Mouse (Mus musculus) forelimb bud, embryonic 11.5 days (tissue): ENCODE measurements at regions not wholly inside any gene's neighbourhood (a gene's known extent, or its start where the extent isn't known, plus 50 kb on each side); places are given as distances from the start of the nearest gene placed in this dataset.
"Not testable (repeated sequence)": the region's sequence is repeated elsewhere in the genome, so short reads cannot be mapped to it uniquely, and the experiment has no call there.

ENCODE experiments used
- DNase-seq: peaks from one replicate; pipeline ENCODE4 v3.0.0-alpha.2; 2012; ENCODE audit warnings: low read depth, low spot score

DNA sequence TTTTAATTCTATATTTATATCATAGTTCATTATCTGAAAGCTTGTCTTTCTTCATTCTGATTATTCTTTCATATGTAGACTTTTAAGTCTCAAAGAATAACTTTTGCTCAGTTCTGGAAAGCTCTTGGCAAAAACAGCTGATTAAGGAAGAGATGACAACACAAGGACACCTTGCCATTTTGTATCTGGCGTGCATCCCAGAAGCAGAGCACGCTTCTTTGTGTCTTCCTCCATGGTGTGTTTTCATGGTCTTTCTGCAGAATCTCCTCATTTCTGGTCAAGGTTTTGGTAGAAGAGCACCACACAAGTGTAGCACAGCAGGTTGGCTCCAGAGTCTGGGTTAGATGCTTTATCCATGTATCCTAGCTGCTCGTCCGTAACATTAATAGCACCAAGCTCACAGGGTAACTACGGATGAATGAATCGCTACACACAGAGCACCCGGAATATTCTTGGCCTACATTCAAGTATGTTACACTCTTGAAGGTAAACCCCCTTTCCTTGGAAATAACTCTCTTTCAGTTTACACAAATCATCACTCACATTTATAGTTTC lies 148.9 kb upstream of the Ddhd1 start:
- DNase-seq: no peak

DNA sequence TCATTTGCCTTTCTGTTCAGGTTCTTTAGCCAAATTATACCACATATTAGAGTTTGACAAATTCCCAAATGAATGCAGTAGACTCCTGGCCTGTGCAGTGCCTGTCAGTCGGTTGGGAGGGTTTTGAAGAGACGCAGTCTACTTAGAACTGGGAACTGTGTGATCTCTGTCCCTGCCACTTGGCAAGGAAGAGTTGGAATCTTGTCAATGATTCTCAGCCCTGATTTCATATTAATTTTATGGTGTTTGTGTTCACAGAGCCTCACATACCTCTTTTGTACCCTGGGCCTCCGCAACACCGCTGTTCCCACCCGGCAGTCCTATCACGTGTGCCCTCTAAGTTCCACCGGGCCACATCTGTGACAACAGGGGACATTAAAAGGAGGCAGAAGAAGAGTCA lies 149.8 kb upstream of the Ddhd1 start:
- DNase-seq: no peak

DNA sequence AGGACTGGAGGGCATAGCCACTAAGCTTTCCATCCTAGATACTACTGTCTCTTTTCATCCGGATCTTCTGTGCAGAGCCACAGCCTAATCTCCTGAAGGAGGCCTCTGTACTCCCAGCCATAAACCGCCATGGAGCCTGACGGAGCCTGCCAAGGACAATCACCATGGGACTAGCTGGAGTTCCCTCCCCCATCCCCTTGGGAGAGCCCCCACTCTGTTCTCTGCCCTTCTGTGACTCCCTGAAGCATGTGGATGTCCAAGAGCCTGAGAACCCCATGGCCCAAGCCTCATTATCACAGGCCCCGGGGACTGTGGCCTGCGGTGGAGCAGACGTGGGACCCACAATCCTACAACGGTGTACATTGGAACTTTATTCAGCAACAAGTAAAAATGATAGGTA lies 151.5 kb upstream of the Ddhd1 start:
- no peak for DNase-seq

DNA sequence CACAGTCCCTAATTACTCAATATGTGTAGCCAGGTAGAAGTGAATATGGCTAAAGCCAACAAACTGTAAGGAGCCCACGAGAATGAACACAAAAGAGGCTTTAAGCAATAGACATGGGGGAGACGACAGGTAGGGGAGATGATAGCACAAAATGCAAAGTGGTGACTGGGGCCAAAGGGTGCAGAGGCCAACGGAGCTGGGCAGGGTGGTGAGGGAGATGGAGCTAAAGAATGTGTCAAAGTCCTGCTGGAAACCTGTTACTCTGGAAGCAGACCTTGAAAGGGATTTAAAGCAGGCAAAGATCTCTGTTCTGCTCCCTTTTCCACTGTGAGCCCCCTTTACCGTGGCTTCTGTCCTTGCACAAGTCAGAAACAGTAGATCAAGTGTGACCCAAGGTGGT lies 152.2 kb upstream of the Ddhd1 start:
- DNase-seq: no peak

DNA sequence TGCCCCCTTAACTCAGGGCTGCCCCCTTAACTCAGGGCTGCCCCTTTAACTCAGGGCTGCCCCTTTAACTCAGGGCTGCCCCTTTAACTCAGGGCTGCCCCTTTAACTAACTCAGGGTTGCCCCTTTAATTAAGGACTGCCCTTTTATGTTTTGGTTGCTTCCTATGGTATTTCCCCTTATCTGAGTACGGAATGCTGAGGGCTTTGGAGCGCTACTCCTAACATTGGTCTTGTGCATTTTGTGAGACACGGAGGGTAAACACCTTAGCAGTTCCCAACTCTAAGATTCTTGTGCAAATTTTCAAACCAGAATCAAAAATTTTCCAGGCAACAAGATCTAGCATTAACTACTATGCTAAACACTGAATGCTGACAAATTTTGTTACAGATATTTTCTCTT lies 152.7 kb upstream of the Ddhd1 start:
- no peak for DNase-seq

DNA sequence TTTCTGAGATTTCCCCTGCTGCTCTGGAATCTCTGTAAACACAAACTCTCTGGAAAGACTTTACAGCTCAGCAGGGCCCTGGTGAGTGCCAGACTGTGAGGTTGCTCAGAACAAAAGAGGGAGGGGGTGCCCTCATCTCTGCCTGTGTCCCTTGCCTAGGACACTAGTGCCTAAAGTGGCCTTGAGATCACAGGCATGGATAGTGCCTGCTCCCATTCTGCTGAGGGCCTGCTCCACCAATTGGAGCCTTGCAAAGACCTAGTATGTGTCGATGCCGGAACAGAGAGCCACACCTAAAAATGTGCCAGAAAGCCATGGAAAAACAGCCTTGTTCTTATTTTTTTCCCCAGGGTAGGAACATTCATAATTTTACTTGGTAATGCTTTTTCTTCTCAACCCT lies 157.7 kb upstream of the Ddhd1 start:
- no peak for DNase-seq

DNA sequence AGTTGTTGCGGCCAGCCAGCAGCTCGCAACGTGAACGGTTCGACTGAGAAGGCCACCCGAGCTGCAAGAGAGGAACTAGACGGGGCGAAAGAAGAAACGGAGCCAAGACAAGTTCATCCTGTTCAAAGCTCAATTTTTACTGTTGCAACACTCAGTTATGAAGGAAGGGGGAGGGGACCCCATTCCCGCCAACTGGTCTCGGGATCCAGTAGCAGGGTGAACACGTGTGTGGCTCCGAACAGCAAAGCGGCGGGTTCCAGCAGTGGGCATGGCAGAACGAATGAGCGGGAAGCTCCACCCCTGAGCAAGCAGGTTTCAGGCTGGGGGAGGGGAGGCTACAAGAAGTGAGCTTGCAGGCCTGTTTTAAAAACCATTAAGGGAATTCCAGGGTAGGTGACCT lies 158.7 kb upstream of the Ddhd1 start:
- DNase-seq: not testable (repeated sequence)

DNA sequence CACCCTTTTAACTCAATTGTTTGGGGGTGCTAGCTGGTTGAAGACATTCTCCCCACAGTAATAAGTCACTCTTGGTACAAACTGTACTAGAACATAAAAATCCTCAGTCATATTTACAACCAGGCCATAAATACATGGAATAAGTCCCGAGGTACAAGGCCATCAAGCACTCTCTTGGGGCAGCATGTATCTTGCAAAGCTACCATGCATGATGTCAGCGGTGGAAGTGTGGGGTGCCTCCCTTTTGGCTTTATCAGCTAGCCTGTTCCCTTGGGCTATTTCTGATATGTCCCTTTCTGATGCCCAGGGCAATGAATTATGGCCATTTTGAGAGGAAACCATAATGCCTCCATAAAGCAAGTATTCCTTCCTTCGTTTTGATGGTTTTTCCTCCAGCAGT lies 159.8 kb upstream of the Ddhd1 start:
- DNase-seq: no peak

DNA sequence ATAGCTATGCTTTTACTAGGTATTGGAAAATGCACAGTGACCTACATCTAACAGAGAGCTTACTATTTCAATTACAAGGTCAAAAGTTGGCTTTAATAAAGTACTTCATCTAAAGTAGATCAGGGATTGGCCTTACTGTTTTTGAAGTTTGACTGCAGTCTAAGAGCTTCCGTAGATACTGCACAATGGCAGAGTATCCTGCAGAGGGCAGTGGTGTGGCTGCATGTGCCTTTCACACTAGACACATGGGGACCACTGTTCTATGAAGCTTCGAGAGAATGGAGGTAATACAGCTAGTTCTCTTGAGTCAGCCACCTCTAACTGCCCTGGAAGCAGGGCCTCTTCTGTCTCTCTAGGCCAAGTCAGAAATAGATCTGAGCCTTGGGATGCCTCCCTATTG lies 166.7 kb upstream of the Ddhd1 start:
- no peak for DNase-seq

DNA sequence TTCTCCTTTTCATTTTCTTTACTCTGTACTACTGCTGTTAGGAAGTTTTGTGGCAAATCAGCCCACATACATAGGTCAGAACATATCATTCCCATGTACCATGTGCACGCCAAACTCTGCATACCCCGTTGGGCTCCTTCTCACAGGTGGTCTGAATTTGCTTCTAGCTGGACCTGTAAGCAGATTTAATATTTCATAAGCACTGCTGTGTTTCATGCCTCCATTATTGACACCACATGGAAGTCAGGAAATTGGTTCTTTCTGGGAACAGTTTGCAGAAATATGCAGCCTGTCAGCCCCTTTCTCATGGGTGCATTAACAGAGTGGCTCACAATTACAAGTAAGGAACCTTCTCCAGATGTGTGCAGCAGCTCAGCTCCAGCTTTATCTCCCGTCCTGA lies 168.1 kb upstream of the Ddhd1 start:
- peak; percentile 79 for DNase-seq

DNA sequence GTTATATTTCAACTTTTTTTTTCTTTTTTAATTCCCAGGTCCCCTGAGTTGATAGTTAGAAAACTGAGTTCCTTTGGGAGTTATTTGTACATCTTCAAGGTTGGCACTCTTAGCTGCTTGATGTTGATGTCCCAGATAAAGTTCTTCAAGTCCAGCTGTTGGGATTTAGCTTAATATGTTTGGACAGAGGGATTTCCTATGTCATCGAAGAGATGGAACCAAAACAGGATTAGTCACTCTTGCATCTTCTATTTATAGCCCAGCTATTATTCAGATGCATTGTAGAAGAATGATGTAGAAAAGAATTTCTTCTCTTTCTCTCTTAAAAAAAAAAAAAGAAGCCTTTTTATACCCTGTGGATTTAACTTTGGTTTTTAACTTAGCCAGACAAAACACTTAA lies 169.2 kb upstream of the Ddhd1 start:
- no peak for DNase-seq

DNA sequence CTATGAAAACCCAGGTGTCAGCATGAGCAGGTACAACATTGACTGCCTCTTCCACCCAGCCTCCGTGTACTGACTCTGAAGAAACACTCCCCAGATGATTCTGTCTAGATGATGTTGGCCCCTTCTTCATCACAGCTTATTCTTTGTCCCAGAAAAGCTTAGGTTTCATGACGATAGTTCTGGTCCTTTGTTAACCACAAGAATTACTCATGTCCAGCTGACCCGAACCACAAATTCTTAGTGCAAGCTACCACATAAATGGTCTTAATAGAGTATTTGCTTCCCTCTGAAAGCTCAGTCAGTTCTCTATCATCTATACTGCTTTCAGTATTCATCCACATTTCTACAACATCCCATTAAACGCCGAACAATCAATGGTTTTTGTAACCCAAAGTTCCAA lies 172.5 kb upstream of the Ddhd1 start:
- DNase-seq: no peak

DNA sequence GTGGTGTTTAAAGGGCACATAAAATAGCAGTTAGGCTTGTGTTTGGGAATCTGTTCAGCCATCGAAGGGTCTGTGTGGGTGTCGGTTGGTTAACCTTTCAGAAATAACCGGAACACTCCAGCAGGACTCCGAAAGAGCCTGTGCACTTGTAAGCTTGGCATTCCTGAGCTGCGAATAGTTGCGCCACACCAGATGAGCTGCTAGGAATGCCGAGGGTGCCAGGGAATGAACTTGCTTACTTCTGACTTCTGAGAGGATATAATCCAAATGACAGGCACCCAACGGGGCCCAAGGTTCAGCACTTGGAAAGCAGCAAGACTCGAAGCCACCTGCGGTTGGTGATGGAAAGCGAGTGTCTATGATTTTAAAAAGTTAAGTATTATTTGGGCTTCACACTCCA lies 179.1 kb upstream of the Ddhd1 start:
- DNase-seq: no peak

DNA sequence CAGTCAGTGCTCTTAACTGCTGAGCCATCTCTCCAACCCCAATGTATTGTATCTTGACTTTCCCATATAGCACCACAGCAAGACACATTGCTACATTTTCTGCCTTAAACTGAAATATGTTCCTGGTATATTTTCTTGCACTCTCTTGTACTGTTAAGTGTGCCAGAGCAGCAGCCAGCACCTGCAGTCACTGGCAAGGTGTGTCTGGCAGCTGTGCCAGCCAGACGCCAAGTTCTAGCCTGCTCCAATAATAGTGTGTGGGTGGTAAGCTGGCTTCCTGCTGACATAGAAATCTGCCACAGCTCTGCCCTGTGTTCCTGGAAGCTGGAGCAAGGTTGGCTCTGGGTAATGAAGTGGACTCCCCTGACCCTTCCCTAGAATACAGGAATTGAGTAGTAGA lies 185.9 kb upstream of the Ddhd1 start:
- DNase-seq: no peak

DNA sequence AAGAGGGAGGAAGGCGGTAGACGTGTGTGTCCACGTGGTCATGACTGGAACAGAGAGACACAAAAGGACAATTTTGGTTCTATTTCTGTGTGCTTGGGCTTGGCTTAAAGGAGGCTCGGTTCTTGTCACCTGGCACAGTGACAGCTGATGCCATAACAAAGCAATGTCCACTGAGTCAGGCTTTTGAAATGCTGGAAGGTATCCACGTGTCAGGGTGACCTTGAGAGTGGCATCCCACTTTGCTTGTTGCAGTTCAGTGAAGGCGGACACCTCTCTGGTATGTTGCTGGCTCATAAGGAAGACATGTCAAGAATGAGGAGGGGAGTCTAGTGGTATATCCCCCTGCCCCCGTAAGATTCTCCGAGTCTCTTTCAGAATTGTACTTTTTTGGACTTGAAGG lies 192.6 kb upstream of the Ddhd1 start:
- no peak for DNase-seq

DNA sequence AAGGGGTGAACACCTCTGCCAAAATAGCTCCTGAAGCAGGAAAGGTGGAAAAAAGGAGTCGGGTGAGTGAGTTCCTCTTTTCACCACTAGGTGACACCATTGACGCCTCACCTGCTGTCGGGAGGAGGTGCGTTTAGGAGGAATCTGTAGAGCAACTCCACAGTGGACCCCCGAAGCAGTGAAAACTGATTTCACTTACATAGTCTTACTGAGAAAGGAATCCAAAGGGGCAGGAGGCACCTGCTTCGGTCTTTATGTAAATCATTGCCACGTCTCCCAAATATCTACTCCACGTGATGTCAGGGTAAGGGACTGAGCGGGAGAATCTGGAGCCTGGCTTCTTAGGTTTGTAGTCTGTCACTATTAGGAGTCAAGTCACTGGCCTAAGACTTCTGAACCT lies 220.5 kb upstream of the Ddhd1 start:
- DNase-seq: peak; percentile 67

DNA sequence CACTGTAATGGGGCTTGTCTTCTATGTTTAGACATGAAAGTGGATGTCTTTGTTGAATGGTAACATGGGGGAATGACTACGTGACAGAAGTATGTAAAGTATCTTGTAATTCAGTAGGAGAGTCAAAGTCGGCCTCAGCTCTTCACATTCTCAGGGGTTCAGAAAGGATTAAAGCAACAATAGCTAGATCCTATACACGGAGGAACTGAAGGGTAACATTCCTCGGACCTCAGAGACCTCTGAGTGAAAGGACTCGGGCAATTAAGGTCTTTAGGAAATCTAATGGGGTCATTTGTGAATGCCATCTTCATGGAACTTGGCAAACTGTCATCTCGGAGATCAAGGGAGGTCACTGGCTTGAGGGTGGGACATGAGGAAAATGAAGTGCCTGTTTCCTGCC lies 262.8 kb upstream of the Ddhd1 start:
- DNase-seq: no peak

DNA sequence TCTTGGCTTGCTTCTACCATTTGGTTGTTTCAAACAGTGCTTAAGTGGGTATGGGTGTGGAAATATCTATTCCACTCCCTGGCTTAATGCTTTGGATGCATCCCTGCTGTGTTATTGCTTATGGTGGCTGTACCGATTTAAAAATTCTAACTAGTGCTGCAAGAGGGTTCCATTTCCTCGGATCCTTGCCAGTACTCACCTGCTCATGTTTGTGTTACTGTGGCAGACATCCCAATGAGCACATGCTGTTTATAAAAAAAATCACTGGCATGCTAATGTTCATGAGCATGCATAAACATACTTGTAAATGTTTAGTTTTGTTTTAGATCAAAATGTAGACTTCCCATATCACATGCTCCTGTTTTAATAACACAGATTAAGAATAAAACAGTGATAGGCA lies 285.6 kb upstream of the Ddhd1 start:
- no peak for DNase-seq

DNA sequence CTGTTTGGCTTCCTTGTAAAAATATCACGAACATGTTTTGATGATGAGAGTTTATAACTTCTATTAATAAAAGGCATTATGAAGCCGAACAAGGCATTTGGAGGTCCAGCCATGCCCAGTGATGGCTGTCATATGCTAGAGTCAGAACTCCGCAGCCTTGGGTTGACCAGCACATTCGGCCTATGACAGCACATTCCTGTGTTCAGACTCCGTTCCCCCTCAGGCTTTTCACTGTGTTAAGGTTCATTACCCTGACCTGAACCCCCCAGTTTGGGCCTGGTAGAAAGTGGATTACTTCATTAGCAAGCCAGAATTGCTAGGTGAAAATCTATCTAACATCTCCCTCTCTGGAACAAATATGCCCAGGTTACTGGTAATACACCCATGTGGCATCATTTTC lies 286.2 kb upstream of the Ddhd1 start:
- DNase-seq: no peak

DNA sequence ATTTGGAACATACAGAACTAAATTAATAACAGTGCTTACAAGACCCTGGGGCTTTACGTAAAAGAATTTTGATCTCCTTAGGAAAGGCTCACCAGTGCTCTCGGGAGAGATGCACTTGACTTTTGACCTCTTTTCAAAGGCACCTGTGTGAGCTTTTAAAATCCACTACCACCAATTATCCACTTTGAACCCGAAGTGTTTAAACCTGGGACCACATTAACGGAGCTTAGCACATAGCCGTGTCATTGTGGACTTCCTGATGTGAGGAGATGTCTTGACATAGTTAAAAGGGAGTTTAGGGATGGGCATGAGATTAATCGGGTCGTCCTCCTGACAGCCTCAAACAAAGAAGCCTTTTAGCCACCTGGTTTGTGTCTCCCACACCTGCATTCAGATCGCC lies 286.6 kb upstream of the Ddhd1 start:
- DNase-seq: peak; percentile 58

DNA sequence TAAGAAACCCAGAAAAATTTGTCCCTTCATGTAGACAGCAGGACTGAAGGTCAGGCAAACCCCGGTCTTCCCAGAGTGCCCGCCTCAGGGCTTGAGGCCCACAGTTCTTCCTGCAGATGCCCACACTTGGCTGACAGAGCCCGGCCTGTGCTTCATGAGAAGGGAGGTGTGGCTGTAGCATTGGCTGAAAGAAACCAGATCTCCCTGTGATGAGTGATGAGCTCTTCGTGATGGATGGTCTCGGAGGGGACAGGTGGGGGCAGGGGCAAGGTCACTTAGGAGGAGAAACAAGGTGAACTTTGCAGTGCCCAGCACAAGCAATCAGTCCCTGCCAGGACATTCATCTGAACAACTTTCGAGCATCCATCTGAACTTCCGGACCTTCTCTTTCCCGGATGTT lies 298.7 kb upstream of the Ddhd1 start:
- DNase-seq: peak; percentile 13

DNA sequence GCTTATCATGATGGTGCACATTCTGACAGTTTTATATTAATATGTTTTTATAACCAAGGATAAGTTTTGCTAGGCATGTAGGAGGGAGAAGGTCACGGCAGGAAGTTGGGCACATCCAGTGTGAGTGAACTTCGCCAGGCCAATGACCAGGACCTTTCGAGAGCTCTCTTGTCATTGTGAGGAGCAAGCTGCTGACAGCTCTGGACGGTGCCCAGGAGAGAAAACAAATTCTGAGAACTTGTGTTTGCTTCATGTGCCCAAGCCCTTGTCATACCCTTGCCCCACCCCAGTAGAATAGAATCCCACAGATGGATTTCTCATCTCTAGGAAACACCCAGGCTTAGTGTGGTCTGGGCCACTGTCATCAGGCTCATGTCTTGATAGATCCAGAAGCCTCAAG lies 304.5 kb upstream of the Ddhd1 start:
- DNase-seq: no peak

DNA sequence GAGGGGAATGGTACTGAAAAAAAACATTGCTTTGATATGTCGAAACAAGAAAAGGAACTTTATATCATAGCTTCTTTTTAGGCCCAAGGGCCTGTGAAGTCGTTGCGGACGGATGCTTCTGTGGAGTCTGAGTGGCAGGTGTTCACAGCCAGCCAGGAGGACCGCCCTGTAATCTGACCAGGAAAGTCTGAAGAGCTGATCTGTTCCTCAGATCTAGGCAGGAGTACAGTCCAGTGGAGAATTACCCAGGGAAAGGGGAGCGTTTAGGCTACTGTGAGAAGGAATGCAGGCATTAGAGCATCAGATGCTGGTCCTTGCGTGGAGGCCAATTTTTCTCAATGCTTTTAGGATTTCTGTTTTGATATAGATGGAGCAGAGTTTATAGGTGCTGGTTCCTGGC lies 306.1 kb upstream of the Ddhd1 start:
- DNase-seq: no peak

DNA sequence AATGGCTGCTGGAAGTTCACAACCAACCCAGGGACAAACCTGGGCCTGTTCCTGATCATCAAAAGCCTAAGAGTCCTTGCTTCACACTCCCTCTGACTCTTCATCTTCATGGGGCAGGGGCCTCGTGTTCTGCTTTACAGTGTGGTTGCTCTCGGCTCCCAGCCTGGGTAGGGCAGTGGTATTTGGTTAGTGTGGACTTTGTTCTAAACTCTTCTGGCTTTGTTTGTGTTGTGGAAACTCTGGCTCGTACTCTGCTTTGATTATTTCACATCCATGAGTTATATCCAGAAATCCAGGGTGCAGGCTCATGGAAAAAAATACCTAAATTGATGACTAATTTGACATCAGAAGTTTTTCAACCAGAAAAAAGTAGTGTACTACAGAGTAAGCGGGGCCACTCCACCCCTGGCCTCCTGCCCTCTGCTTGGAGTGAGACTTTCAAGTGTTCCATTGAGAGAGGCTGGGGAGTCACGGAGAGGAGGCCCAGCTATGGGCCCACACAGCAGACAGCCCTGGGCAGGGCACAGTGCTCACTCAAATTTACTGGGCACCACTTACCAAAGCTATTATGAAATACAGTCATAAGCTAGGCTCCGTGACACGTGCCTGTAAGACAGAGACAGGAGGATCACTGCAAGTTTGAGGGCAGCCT lies 325.4 kb upstream of the Ddhd1 start:
- DNase-seq: no peak
